Mouse (Mus musculus): ENCODE measurements at regions not wholly inside any gene's neighbourhood (a gene's known extent, or its start where the extent isn't known, plus 50 kb on each side); places are given as distances from the start of the nearest gene placed in this dataset.
A peak's percentile ranks its signal among the peaks of the same experiment; 100 is the strongest.

GRCm38 (mm10) chr2:51055339-51055738 lies 93.6 kb downstream of the Rnd3 start:
- no peak for ATAC-seq (ENCODE audit: low read depth)
- no peak overlapping the region for H3K4me2 ChIP-seq (ENCODE audit: low read depth, low read length)
- H3K4me3 ChIP-seq (ENCODE audit: low read depth, low read length): no peak overlapping the region
- H3K9ac ChIP-seq (replicated peaks; ENCODE audit: low read depth, low read length): no peak overlapping the region
- no peaks in the 10 kb centered on the region for H3K9me3 ChIP-seq (ENCODE audit: control insufficient read depth, low read length)
- WGBS: 68% methylated on average over 3 of the region's 3 CpGs
- no peaks in the 10 kb centered on the region for H3K27me3 ChIP-seq (ENCODE audit: control insufficient read depth, insufficient read depth, low read length)
- H3K4me1 ChIP-seq (ENCODE audit: control insufficient read depth, insufficient read depth, low read length): no peaks in the 10 kb centered on the region
- H3K27ac ChIP-seq (ENCODE audit: low read depth, low read length): no peak overlapping the region
- no peaks in the 10 kb centered on the region for H3K36me3 ChIP-seq (ENCODE audit: control insufficient read depth, insufficient read depth, low read length)

DNA sequence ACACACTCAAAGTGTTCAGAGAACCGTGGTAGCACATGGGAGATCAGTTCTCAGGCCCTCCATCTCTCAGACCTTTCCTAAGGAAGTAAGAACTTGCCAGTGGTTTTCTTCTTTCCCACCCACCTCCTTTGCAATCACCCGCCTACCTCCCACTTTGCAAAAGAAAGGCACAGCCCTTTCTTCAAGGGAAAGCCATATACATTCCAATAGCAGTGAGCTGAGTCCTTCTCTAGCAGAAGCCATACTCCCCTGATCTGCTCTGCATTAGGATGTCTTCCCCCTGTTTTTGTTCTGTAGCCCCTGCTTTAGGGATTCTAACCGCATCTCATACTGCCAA lies 99.1 kb downstream of the Rnd3 start:
- Histone ChIP-seq H3K9me3 (ENCODE audit: control insufficient read depth, low read length) (no peaks in the 10 kb centered on the region), H3K27ac (ENCODE audit: low read depth, low read length) (no peak overlapping the region), H3K9ac (replicated peaks; ENCODE audit: low read depth, low read length) (no peak overlapping the region), H3K4me2 (ENCODE audit: low read depth, low read length) (no peak overlapping the region), H3K36me3 (ENCODE audit: control insufficient read depth, insufficient read depth, low read length) (no peaks in the 10 kb centered on the region), H3K4me1 (ENCODE audit: control insufficient read depth, insufficient read depth, low read length) (no peaks in the 10 kb centered on the region), H3K4me3 (ENCODE audit: low read depth, low read length) (no peak overlapping the region), H3K27me3 (ENCODE audit: control insufficient read depth, insufficient read depth, low read length) (no peaks in the 10 kb centered on the region)
- 49% methylated on average over 3 of the region's 3 CpGs for WGBS
- ATAC-seq (ENCODE audit: low read depth): no peak

- H3K27ac ChIP-seq (ENCODE audit: low read depth, low read length): no peak overlapping the region
- H3K9me3 ChIP-seq (ENCODE audit: control insufficient read depth, low read length): no peaks in the 10 kb centered on the region
- no peak overlapping the region for H3K4me2 ChIP-seq (ENCODE audit: low read depth, low read length)
- no peaks in the 10 kb centered on the region for H3K36me3 ChIP-seq (ENCODE audit: control insufficient read depth, insufficient read depth, low read length)
- no peaks in the 10 kb centered on the region for H3K27me3 ChIP-seq (ENCODE audit: control insufficient read depth, insufficient read depth, low read length)
- ATAC-seq (ENCODE audit: low read depth): no peak
- H3K9ac ChIP-seq (replicated peaks; ENCODE audit: low read depth, low read length): no peak overlapping the region
- WGBS: 71% methylated on average over 8 of the region's 8 CpGs
- no peaks in the 10 kb centered on the region for H3K4me1 ChIP-seq (ENCODE audit: control insufficient read depth, insufficient read depth, low read length)
- H3K4me3 ChIP-seq (ENCODE audit: low read depth, low read length): no peak overlapping the region
Observed at GRCm38 (mm10) chr2:51049101-51049833, 99.6 kb downstream of the Rnd3 start.

DNA sequence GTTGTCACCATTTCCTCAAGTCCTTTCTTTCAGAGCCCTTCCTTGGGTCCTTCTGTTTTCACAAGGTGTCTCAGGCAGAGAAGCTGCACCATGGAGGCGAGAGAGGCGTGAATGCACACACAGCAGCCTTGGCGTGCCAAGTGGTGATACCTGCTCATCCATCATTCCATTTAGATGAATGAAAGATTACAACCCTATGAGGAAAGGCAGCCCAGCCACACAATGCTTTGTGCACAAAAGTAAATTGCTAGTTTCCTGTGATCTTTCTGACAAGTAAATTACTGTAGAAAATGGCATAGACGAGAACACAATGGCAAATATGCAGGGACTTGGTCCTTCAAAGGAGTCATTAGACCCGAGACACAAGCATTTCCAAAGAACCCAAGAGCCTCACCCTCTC lies 101.4 kb downstream of the Rnd3 start:
- H3K36me3 ChIP-seq (ENCODE audit: control insufficient read depth, insufficient read depth, low read length): no peaks in the 10 kb centered on the region
- no peaks in the 10 kb centered on the region for H3K4me1 ChIP-seq (ENCODE audit: control insufficient read depth, insufficient read depth, low read length)
- no peaks in the 10 kb centered on the region for H3K9me3 ChIP-seq (ENCODE audit: control insufficient read depth, low read length)
- 42% methylated on average over 5 of the region's 5 CpGs for WGBS
- ATAC-seq (ENCODE audit: low read depth): no peak
- no peak overlapping the region for H3K4me2 ChIP-seq (ENCODE audit: low read depth, low read length)
- no peak overlapping the region for H3K9ac ChIP-seq (replicated peaks; ENCODE audit: low read depth, low read length)
- H3K4me3 ChIP-seq (ENCODE audit: low read depth, low read length): no peak overlapping the region
- H3K27ac ChIP-seq (ENCODE audit: low read depth, low read length): no peak overlapping the region
- H3K27me3 ChIP-seq (ENCODE audit: control insufficient read depth, insufficient read depth, low read length): no peaks in the 10 kb centered on the region

DNA sequence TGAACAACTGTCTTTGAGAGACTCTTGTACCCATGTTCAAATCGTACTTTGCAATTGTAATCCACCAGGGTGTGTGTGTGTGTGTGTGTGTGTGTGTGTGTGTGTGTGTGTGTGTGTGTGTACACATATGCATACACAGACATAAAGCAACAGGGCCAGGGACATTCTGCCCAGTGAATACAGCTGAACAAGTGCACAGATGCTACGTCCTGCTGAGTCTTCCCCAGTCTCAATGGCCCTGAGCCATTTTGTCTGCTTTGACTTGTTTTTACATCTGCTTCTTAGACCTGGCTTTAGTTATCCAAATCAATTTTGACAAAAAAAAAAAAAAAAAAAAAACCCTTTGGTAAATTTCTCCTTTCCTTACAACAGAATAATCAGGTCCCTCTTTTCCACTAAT lies 103.3 kb downstream of the Rnd3 start:
- H3K4me1 ChIP-seq (ENCODE audit: control insufficient read depth, insufficient read depth, low read length): no peaks in the 10 kb centered on the region
- H3K27me3 ChIP-seq (ENCODE audit: control insufficient read depth, insufficient read depth, low read length): no peaks in the 10 kb centered on the region
- no peak overlapping the region for H3K27ac ChIP-seq (ENCODE audit: low read depth, low read length)
- H3K36me3 ChIP-seq (ENCODE audit: control insufficient read depth, insufficient read depth, low read length): no peaks in the 10 kb centered on the region
- ATAC-seq (ENCODE audit: low read depth): no peak
- no peak overlapping the region for H3K4me3 ChIP-seq (ENCODE audit: low read depth, low read length)
- no peaks in the 10 kb centered on the region for H3K9me3 ChIP-seq (ENCODE audit: control insufficient read depth, low read length)
- 64% methylated on average over 2 of the region's 2 CpGs for WGBS
- H3K4me2 ChIP-seq (ENCODE audit: low read depth, low read length): no peak overlapping the region
- no peak overlapping the region for H3K9ac ChIP-seq (replicated peaks; ENCODE audit: low read depth, low read length)

DNA sequence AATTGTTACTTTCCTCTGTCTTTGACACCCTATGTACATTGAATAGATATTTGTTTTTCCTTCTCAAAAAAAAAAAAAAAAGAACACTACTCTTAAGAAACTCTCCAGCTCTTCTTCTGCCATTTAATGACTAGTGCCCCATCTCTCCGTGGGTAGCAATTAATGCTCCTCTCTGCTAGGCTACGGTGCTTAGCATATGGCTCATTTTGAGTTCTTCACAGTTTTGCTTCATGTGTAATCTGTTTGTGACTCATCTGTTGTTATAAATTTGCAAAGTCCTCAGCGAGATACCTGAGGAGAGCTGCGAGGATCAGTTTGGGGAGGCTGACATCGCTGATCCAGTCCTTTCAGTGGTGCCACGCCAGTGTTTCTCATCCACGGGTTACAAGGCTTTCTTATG lies 107.8 kb downstream of the Rnd3 start:
- H3K9ac ChIP-seq (replicated peaks; ENCODE audit: low read depth, low read length): no peak overlapping the region
- H3K27me3 ChIP-seq (ENCODE audit: control insufficient read depth, insufficient read depth, low read length): no peaks in the 10 kb centered on the region
- H3K4me3 ChIP-seq (ENCODE audit: low read depth, low read length): no peak overlapping the region
- 36% methylated on average over 7 of the region's 7 CpGs for WGBS
- H3K4me1 ChIP-seq (ENCODE audit: control insufficient read depth, insufficient read depth, low read length): peaks cover 7% of the 10 kb centered on the region; the same call in 1 of the 2 replicates
- no peak overlapping the region for H3K4me2 ChIP-seq (ENCODE audit: low read depth, low read length)
- H3K36me3 ChIP-seq (ENCODE audit: control insufficient read depth, insufficient read depth, low read length): no peaks in the 10 kb centered on the region
- no peak for ATAC-seq (ENCODE audit: low read depth)
- H3K27ac ChIP-seq (ENCODE audit: low read depth, low read length): no peak overlapping the region
- no peaks in the 10 kb centered on the region for H3K9me3 ChIP-seq (ENCODE audit: control insufficient read depth, low read length)

DNA sequence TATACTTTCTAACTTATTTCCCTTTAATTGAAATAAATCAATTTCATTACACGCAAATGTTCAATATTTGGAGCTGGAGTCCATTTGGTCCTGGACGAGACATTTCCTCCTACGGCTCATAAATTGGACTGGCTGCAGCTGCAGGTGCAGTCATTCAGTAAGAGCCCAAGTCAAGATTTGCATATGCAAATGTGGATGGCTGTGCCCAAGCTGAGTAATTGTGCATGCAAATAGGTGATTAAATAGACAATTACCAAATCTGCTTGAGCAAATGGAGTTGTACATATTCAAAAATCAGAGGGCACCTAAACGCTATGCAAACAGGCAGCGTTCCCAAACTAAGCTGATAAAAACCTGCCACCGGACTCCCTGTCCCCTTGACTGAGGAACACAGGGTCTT lies 110.2 kb downstream of the Rnd3 start:
- Histone ChIP-seq H3K4me2 (ENCODE audit: low read depth, low read length) (no peak overlapping the region), H3K4me3 (ENCODE audit: low read depth, low read length) (no peak overlapping the region), H3K27ac (ENCODE audit: low read depth, low read length) (no peak overlapping the region), H3K9me3 (ENCODE audit: control insufficient read depth, low read length) (no peaks in the 10 kb centered on the region), H3K9ac (replicated peaks; ENCODE audit: low read depth, low read length) (no peak overlapping the region), H3K27me3 (ENCODE audit: control insufficient read depth, insufficient read depth, low read length) (no peaks in the 10 kb centered on the region), H3K4me1 (ENCODE audit: control insufficient read depth, insufficient read depth, low read length) (peaks cover 7% of the 10 kb centered on the region; the same call in 1 of the 2 replicates), H3K36me3 (ENCODE audit: control insufficient read depth, insufficient read depth, low read length) (no peaks in the 10 kb centered on the region)
- WGBS: 17% methylated on average over 6 of the region's 6 CpGs
- peak; percentile 54; the same call in 1 of the 2 replicates for ATAC-seq (ENCODE audit: low read depth)

GRCm38 (mm10) chr2:51036995-51037394 lies 111.9 kb downstream of the Rnd3 start:
- Histone ChIP-seq H3K27ac (ENCODE audit: low read depth, low read length) (no peak overlapping the region), H3K36me3 (ENCODE audit: control insufficient read depth, insufficient read depth, low read length) (no peaks in the 10 kb centered on the region), H3K4me3 (ENCODE audit: low read depth, low read length) (no peak overlapping the region), H3K9me3 (ENCODE audit: control insufficient read depth, low read length) (no peaks in the 10 kb centered on the region), H3K27me3 (ENCODE audit: control insufficient read depth, insufficient read depth, low read length) (no peaks in the 10 kb centered on the region), H3K9ac (replicated peaks; ENCODE audit: low read depth, low read length) (no peak overlapping the region), H3K4me2 (ENCODE audit: low read depth, low read length) (no peak overlapping the region), H3K4me1 (ENCODE audit: control insufficient read depth, insufficient read depth, low read length) (peaks cover 7% of the 10 kb centered on the region; the same call in 1 of the 2 replicates)
- 62% methylated on average over 5 of the region's 5 CpGs for WGBS
- ATAC-seq (ENCODE audit: low read depth): no peak

DNA sequence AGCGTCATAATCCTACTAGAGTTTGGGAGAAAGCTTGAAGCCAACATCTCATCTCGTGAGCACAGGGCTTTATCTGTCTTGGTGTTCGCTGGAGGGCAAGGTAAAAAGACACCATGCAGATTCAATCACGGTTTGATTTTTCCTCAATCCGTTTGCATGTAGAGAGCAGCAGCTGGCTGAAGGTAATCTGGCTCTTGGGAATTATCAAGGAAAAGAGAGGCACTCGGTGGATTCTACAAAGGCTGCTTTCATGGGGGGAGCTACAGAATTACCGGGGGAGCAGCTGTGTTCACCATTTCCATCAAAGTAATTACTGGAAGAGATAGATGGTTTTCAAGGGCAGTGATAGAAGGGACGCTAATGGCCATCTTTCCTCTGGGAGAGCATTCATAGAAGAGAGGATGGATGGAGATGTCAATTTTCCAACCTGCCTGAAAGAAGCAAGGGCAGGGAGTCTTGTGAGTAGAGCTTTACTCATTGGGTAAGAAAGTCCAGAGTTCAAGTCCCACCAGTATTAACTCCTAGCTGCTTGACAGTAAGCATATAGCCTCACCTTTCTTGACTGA lies 112.6 kb downstream of the Rnd3 start:
- no peak overlapping the region for H3K9ac ChIP-seq (replicated peaks; ENCODE audit: low read depth, low read length)
- H3K4me2 ChIP-seq (ENCODE audit: low read depth, low read length): no peak overlapping the region
- no peak overlapping the region for H3K4me3 ChIP-seq (ENCODE audit: low read depth, low read length)
- H3K27ac ChIP-seq (ENCODE audit: low read depth, low read length): no peak overlapping the region
- 26% methylated on average over 8 of the region's 8 CpGs for WGBS
- H3K4me1 ChIP-seq (ENCODE audit: control insufficient read depth, insufficient read depth, low read length): peaks cover 7% of the 10 kb centered on the region; the same call in 1 of the 2 replicates
- no peaks in the 10 kb centered on the region for H3K36me3 ChIP-seq (ENCODE audit: control insufficient read depth, insufficient read depth, low read length)
- ATAC-seq (ENCODE audit: low read depth): peak; percentile 49
- H3K27me3 ChIP-seq (ENCODE audit: control insufficient read depth, insufficient read depth, low read length): no peaks in the 10 kb centered on the region
- H3K9me3 ChIP-seq (ENCODE audit: control insufficient read depth, low read length): no peaks in the 10 kb centered on the region
